Mouse (Mus musculus) midbrain, embryonic 15.5 days (tissue): Measurements from ENCODE around the gene Cds1. TPM values are rescaled to one million over a fixed set of nuclear protein-coding genes. Genes with fewer than 3 reads are reported as not detected.
A peak's percentile ranks its signal among the peaks of the same experiment; 100 is the strongest.

Experiments used
- ATAC-seq: fragments of 200-750 bp; cut with Nextera tagmentation; replicated peaks from 2 replicates; pipeline ENCODE4 v1.8.0; 2017; ENCODE audit warnings: moderate TSS enrichment
- H3K27ac ChIP-seq: fragments of 300-500 bp; sonication (generic); 2 replicates; pipeline ENCODE4 v1.5.1; 2015; ENCODE audit warnings: mild to moderate bottlenecking, inconsistent platforms
- H3K27me3 ChIP-seq: fragments of 300-500 bp; sonication (generic); replicated peaks from 2 replicates; pipeline ENCODE4 v1.6.1; 2015; ENCODE audit warnings: inconsistent platforms
- H3K36me3 ChIP-seq: fragments of 300-500 bp; sonication (generic); replicated peaks from 2 replicates; pipeline ENCODE4 v1.6.1; 2015; ENCODE audit warnings: inconsistent platforms
- H3K4me1 ChIP-seq: fragments of 300-500 bp; sonication (generic); 2 replicates; pipeline ENCODE4 v1.6.1; 2015; ENCODE audit warnings: inconsistent platforms
- H3K4me2 ChIP-seq: fragments of 300-500 bp; sonication (generic); 2 replicates; pipeline ENCODE4 v1.6.1; 2015; ENCODE audit warnings: inconsistent platforms, mild to moderate bottlenecking, moderate library complexity
- H3K4me3 ChIP-seq: fragments of 300-500 bp; sonication (generic); 2 replicates; pipeline ENCODE4 v1.5.1; 2015; ENCODE audit warnings: mild to moderate bottlenecking, inconsistent platforms
- H3K9ac ChIP-seq: fragments of 300-500 bp; sonication (generic); 2 replicates; pipeline ENCODE4 v1.6.1; 2015; ENCODE audit warnings: mild to moderate bottlenecking, inconsistent platforms
- H3K9me3 ChIP-seq: fragments of 300-500 bp; sonication (generic); 2 replicates; pipeline ENCODE4 v1.6.1; 2016; ENCODE audit warnings: inconsistent platforms
- WGBS: fragments of 180-500 bp; shearing (Covaris S2); methylation state at CpG from one replicate; pipeline ENCODE4 v1.1.7; 2015; ENCODE audit warnings: mixed read lengths; 5-methylcytosine and 5-hydroxymethylcytosine counted together
- polyA plus RNA-seq: library from polyadenylated mRNA; unstranded; fragments of >200 nt; fragmentation: Nextera tagmentation; extraction: Ambion mirVana; gene quantifications from 2 replicates; pipeline ENCODE4 v1.2.1, GENCODE M21; 2015

The Cds1 gene
- polyA plus RNA-seq, 1 experiment from 2014 or later = 7.2 TPM

GRCm38 (mm10) chr5:101753680-101754079 is 11.2 kb upstream of the Cds1 start:
- H3K9me3 ChIP-seq = no peaks in the 10 kb centered on the region
- H3K9ac ChIP-seq = no peak overlapping the region
- no peaks in the 10 kb centered on the region for H3K36me3 ChIP-seq
- no peak overlapping the region for H3K4me3 ChIP-seq
- H3K27ac ChIP-seq = no peak overlapping the region
- ATAC-seq = no peak
- 76% methylated on average over 1 of the region's 1 CpGs for WGBS
- no peaks in the 10 kb centered on the region for H3K4me1 ChIP-seq
- no peaks in the 10 kb centered on the region for H3K27me3 ChIP-seq
- no peak overlapping the region for H3K4me2 ChIP-seq

- no peak overlapping the region for H3K27ac ChIP-seq
Measured at GRCm38 (mm10) chr5:101757669-101758068, 7.3 kb upstream of the Cds1 start.

GRCm38 (mm10) chr5:101761685-101762084 is 3.2 kb upstream of the Cds1 start:
- no peaks in the 10 kb centered on the region for H3K9me3 ChIP-seq
- H3K9ac ChIP-seq = no peak overlapping the region
- H3K4me2 ChIP-seq = no peak overlapping the region
- peaks cover 29% of the 10 kb centered on the region for H3K27me3 ChIP-seq
- peaks cover 12% of the 10 kb centered on the region; the same call in 1 of the 2 replicates for H3K4me1 ChIP-seq
- no peaks in the 10 kb centered on the region for H3K36me3 ChIP-seq
- 72% methylated on average over 4 of the region's 4 CpGs for WGBS
- no peak overlapping the region for H3K27ac ChIP-seq
- H3K4me3 ChIP-seq = no peak overlapping the region
- ATAC-seq = no peak

More at GRCm38 (mm10) chr5:101757669-101758068, 7.3 kb upstream of the Cds1 start:
- H3K9me3 ChIP-seq = no peaks in the 10 kb centered on the region
- no peaks in the 10 kb centered on the region for H3K36me3 ChIP-seq
- H3K4me2 ChIP-seq = no peak overlapping the region
- no peak for ATAC-seq
- H3K4me3 ChIP-seq = no peak overlapping the region
- H3K27me3 ChIP-seq = peaks cover 5% of the 10 kb centered on the region; the same call in 1 of the 2 replicates
- H3K9ac ChIP-seq = no peak overlapping the region
- no peaks in the 10 kb centered on the region for H3K4me1 ChIP-seq

DNA sequence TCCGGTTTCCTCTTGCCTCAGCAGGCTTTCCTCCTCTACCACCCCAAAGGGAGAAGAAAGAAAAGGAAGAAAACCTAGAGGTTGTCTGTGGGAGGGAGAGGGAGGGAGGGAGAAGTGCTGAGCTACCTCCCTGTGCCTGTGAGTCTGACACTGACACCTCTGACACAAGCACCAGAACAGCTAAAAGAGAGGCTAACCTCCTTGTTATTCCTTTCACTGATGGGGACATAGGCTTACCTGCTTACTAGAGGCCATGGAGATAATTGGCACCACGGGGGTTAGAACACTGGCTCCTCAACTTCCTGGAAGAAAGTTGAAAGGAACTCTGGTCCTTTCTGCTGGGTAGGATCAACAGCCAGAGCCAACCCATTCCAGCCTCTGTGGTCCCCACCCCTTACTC is 1.4 kb upstream of the Cds1 start:
- no peak overlapping the region for H3K27ac ChIP-seq
- H3K4me2 ChIP-seq = no peak overlapping the region
- no peak overlapping the region for H3K9ac ChIP-seq
- peaks cover 13% of the 10 kb centered on the region; the same call in 1 of the 2 replicates for H3K4me1 ChIP-seq
- no peak overlapping the region for H3K4me3 ChIP-seq
- no peaks in the 10 kb centered on the region for H3K9me3 ChIP-seq
- WGBS = 22% methylated on average over 2 of the region's 2 CpGs
- H3K36me3 ChIP-seq = no peaks in the 10 kb centered on the region
- peaks cover 47% of the 10 kb centered on the region for H3K27me3 ChIP-seq
- no peak for ATAC-seq

DNA sequence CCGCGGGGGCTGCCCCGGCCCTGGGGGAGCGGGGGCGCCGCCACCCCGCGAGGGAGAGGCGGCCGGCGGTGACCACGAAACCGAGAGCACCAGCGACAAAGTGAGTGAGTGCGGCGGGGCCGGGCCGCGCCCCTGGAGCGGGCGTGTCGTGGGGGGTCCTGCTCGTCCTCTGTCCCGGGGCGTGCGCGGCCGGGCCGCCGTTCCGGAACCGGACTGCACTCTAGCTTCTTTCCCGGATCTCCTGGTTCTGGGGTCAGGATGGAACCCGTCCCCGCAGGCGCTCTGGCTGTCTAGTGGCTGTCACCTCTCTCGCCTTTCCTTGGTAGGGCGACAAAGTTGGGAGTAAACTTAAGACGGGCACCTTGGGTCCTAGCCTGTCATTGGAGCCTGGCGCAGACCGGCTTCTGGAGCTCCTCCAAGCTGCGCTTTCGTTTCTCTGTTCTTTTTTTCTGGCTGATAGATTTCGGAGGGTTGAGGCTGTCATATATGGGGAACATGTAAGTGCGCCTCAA is 516 bp downstream of the Cds1 start:
- Histone ChIP-seq H3K4me2 (peak overlapping the region; percentile 96), H3K27me3 (peaks cover 50% of the 10 kb centered on the region), H3K9ac (peak overlapping the region; percentile 60), H3K4me3 (peak overlapping the region; percentile 70), H3K9me3 (no peaks in the 10 kb centered on the region), H3K27ac (no peak overlapping the region), H3K36me3 (no peaks in the 10 kb centered on the region), H3K4me1 (peaks cover 13% of the 10 kb centered on the region; the same call in 1 of the 2 replicates)
- 0 out of 2 replicates have a peak, but pooled peaks have one; percentile 0 for ATAC-seq
- under 1% methylated on average over 36 of the region's 45 CpGs for WGBS

DNA sequence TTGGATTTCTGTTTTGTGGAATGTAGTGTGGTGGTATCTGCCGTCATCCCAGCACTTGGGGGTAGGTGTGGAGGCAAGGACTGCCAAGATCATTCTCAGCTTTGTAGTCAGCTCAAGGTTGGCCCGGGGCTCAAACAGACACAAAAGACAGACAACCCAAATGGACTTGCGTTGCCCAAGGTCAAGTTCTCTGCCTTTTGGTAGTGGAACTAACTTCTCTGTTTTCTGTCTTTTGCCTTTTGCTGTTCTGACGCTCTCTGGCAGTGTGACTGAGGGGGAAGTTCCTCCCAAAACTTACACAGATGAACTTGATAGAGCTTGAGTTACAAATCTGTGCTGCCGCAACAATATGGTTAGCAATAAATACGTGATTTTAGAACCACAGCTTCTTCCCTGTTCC is 1.3 kb downstream of the Cds1 start:
- Histone ChIP-seq H3K9me3 (no peaks in the 10 kb centered on the region), H3K27me3 (peaks cover 50% of the 10 kb centered on the region), H3K27ac (no peak overlapping the region), H3K4me2 (peak overlapping the region; percentile 96; the same call in 1 of the 2 replicates), H3K4me1 (peaks cover 13% of the 10 kb centered on the region; the same call in 1 of the 2 replicates), H3K36me3 (no peaks in the 10 kb centered on the region), H3K4me3 (peak overlapping the region; percentile 70; the same call in 1 of the 2 replicates), H3K9ac (no peak overlapping the region)
- WGBS = 43% methylated on average over 6 of the region's 6 CpGs
- ATAC-seq = no peak

GRCm38 (mm10) chr5:101767086-101767485 is 2.2 kb downstream of the Cds1 start:
- Histone ChIP-seq H3K9ac (no peak overlapping the region), H3K27ac (no peak overlapping the region), H3K27me3 (peaks cover 51% of the 10 kb centered on the region), H3K4me3 (no peak overlapping the region), H3K4me1 (peaks cover 13% of the 10 kb centered on the region; the same call in 1 of the 2 replicates), H3K36me3 (no peaks in the 10 kb centered on the region), H3K9me3 (no peaks in the 10 kb centered on the region), H3K4me2 (no peak overlapping the region)
- no peak for ATAC-seq
- 69% methylated on average over 5 of the region's 5 CpGs for WGBS

- Histone ChIP-seq H3K4me1 (peaks cover 13% of the 10 kb centered on the region; the same call in 1 of the 2 replicates), H3K27ac (no peak overlapping the region), H3K9me3 (no peaks in the 10 kb centered on the region), H3K9ac (no peak overlapping the region), H3K27me3 (peaks cover 49% of the 10 kb centered on the region), H3K36me3 (no peaks in the 10 kb centered on the region), H3K4me2 (no peak overlapping the region), H3K4me3 (no peak overlapping the region)
- ATAC-seq = no peak
- WGBS = 62% methylated on average over 6 of the region's 6 CpGs
Measured at GRCm38 (mm10) chr5:101767486-101767885, 2.6 kb downstream of the Cds1 start.

DNA sequence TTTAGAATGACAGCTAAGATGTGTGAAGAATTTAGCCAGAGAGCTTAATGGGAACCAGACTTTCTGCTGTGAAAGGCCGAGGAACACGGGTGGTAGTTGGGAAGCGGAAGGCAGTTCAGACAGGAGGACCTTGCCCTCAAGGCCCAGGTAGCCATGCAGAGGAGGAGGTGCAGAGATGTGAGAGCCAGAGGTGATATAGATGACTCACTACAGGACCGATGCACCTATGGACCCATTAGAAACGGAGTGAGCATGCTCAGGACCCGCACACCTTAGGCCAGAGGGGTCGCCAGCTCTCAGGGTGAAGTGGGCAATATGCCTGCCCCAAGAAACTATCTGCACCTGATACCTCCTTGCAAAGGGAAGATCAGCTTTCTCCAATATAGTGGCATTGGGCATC is 3.6 kb downstream of the Cds1 start:
- no peak overlapping the region for H3K4me2 ChIP-seq
- no peak for ATAC-seq
- H3K9me3 ChIP-seq = no peaks in the 10 kb centered on the region
- H3K36me3 ChIP-seq = no peaks in the 10 kb centered on the region
- H3K27ac ChIP-seq = no peak overlapping the region
- H3K27me3 ChIP-seq = peaks cover 42% of the 10 kb centered on the region
- H3K4me3 ChIP-seq = no peak overlapping the region
- peaks cover 13% of the 10 kb centered on the region; the same call in 1 of the 2 replicates for H3K4me1 ChIP-seq
- WGBS = 93% methylated on average over 7 of the region's 7 CpGs
- H3K9ac ChIP-seq = no peak overlapping the region

DNA sequence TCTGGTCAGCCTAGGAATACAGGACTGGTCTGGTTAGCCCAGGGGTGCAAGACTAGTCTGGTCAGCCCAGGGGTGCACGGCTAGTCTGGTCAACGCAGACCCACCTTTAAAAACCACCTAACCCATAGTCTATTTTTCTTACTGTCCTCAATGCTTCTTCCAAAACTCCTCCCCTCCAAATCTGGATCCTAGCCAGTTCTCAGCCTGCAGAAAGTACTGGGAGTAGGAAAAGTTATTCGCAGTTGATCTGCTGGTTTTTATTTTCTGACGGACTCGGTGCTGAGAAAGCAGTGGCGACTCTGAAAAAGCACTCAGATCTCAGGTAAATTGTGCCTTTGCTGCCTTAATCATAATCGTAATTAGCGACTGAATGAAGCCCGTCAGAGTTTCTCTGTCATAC is 7.7 kb downstream of the Cds1 start:
- Histone ChIP-seq H3K4me1 (no peaks in the 10 kb centered on the region), H3K27ac (no peak overlapping the region), H3K4me3 (no peak overlapping the region), H3K9ac (no peak overlapping the region), H3K36me3 (no peaks in the 10 kb centered on the region), H3K27me3 (peaks cover 16% of the 10 kb centered on the region), H3K4me2 (no peak overlapping the region), H3K9me3 (no peaks in the 10 kb centered on the region)
- no peak for ATAC-seq
- WGBS = 82% methylated on average over 9 of the region's 9 CpGs

DNA sequence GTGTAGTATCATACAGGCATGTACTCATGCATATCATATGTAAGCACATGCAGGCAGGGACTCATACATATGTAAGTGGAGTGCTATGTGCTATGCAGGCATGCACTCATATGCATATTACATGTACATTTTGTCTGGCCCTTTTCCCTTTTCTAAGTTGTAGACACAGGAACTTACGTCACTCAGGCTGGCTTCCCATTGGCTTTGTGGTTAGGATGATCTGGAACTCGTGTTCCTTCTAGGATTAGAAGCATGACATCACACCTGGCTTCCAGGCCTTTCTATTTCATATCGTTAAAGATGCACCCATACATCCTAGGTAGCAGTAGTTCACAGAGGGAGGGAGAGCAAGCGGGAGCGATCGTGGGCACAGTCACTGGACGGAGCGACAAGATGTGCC is 10.3 kb downstream of the Cds1 start:
- ATAC-seq = no peak

DNA sequence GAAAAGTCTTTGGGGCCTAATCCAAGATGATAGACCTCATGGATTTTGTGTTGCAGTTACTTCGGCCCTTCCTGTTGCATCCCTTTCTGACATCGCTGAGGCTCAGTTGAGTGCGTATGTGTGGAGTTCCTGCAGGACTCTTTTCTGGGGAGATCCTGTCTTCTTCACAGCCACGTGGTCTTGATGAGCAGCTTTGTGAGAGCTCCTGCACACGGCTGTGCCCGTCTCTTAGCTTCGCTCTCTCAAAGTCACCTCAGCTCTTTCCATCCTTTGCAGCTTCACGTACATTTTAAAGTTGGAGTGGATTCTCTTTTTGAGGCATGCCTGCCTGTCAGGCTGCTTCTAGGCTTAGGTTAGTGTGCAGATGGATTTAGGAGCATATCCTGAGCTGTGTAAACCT is 11.6 kb downstream of the Cds1 start:
- no peak overlapping the region for H3K9ac ChIP-seq
- no peaks in the 10 kb centered on the region for H3K9me3 ChIP-seq
- no peak for ATAC-seq
- no peak overlapping the region for H3K4me3 ChIP-seq
- WGBS = 80% methylated on average over 8 of the region's 8 CpGs
- no peaks in the 10 kb centered on the region for H3K36me3 ChIP-seq
- H3K4me2 ChIP-seq = no peak overlapping the region
- no peaks in the 10 kb centered on the region; the same call in 1 of the 2 replicates for H3K4me1 ChIP-seq
- no peak overlapping the region for H3K27ac ChIP-seq
- 0 out of 2 replicates have a peak, but pooled peaks cover 1% of the 10 kb centered on the region for H3K27me3 ChIP-seq

More for the DNA sequence above, 10.3 kb downstream of the Cds1 start:
- Histone ChIP-seq H3K4me3 (no peak overlapping the region), H3K9me3 (no peaks in the 10 kb centered on the region), H3K4me2 (no peak overlapping the region), H3K9ac (no peak overlapping the region), H3K27ac (no peak overlapping the region), H3K36me3 (no peaks in the 10 kb centered on the region), H3K4me1 (no peaks in the 10 kb centered on the region; the same call in 1 of the 2 replicates), H3K27me3 (0 out of 2 replicates have a peak, but pooled peaks cover 4% of the 10 kb centered on the region)
- WGBS = 91% methylated on average over 8 of the region's 8 CpGs

- no peaks in the 10 kb centered on the region for H3K27me3 ChIP-seq
- no peaks in the 10 kb centered on the region for H3K9me3 ChIP-seq
- H3K27ac ChIP-seq = no peak overlapping the region
- no peaks in the 10 kb centered on the region; the same call in 1 of the 2 replicates for H3K4me1 ChIP-seq
- no peak overlapping the region for H3K4me3 ChIP-seq
- no peak overlapping the region for H3K9ac ChIP-seq
- ATAC-seq = no peak
- H3K36me3 ChIP-seq = no peaks in the 10 kb centered on the region
- H3K4me2 ChIP-seq = no peak overlapping the region
- WGBS = 77% methylated on average over 15 of the region's 15 CpGs
Measured at GRCm38 (mm10) chr5:101779376-101779863, 14.5 kb downstream of the Cds1 start.
